Mouse (Mus musculus) liver, embryonic 14.5 days (tissue): ENCODE measurements around the gene Bbip1.

ENCODE experiments used
- CTCF ChIP-seq: IDR thresholded peaks from 2 replicates; pipeline ENCODE4 v1.5.1; 2016; ENCODE audit warnings: antibody characterized with exemption, low read depth, control low read depth
- EP300 ChIP-seq: IDR thresholded peaks from 2 replicates; pipeline ENCODE4 v1.6.1; 2016; ENCODE audit warnings: antibody characterized with exemption, low read depth

- no peak for TF ChIP-seq CTCF
- TF ChIP-seq EP300 = no peak
Observed at GRCm38 (mm10) chr19:53944786-53945169, 351 bp upstream of the Bbip1 start.
